Mouse (Mus musculus) spleen, adult 2 months (tissue): ENCODE results near the gene Rnf186.

Experiments
- CTCF ChIP-seq: fragments of 200-500 bp; IDR thresholded peaks from 2 replicates; pipeline ENCODE4 v1.5.1; 2011; ENCODE audit warnings: mild to moderate bottlenecking, inconsistent platforms; ENCODE audit not compliant: insufficient read depth, insufficient read length, insufficient replicate concordance; ENCODE audit errors: extremely low read depth
- POLR2A ChIP-seq: fragments of 200-500 bp; IDR thresholded peaks from 2 replicates; pipeline ENCODE4 v1.6.1; 2011; ENCODE audit warnings: low read depth, low read length, inconsistent platforms

GRCm38 (mm10) chr4:138917282-138917681 is 49.6 kb upstream of the Rnf186 start:
- TF ChIP-seq CTCF: no peak
- no peak for TF ChIP-seq POLR2A
